Comparison of ENCODE assay signal across 20 mouse cellular contexts in genomic region chr2:137422656-137423055, GRCm38 (mm10).
A peak's percentile ranks its signal among the peaks of the same experiment; 100 is the strongest.
DNase-seq lines count a peak whose midpoint lies in the region; ATAC-seq and TF ChIP-seq lines count a peak whose summit lies in the region.
"Had no signal": no experiment of that assay in that cellular context is flagged by ENCODE, and none has a peak within 500 bp of the region (broad histone marks: within the 10 kb centered on the region; RNA-seq: fewer than 3 reads in every experiment).

No protein-coding gene starts in this region.

- TF ChIP-seq CTCF in lung, adult 2 months (IDR thresholded peaks at IDR 0.05; ENCODE audit: insufficient read depth, low read length): no peak

- 73% methylated on average over 3 of the region's 3 CpGs for WGBS in kidney, embryonic 16.5 days
- 33% methylated on average over 3 of the region's 3 CpGs for WGBS in heart, embryonic 16.5 days
- 59% methylated on average over 3 of the region's 3 CpGs for WGBS in lung, adult 2 months

- intact Hi-C loops in heart, postnatal 25 days (cut with DNase I): loop anchor here (10.0 kb wide), 1 partner anchor 242 kb away; no protein-coding TSS in a partner anchor

- no peak for ATAC-seq in kidney, embryonic 16.5 days (ENCODE audit: low FRiP score, low TSS enrichment)
- ATAC-seq in heart, embryonic 16.5 days (replicated peaks; ENCODE audit: extremely low read depth, insufficient read depth, low FRiP score): peak; percentile 76
- ATAC-seq: forebrain, embryonic 15.5 days had no signal

- H3K9me3 ChIP-seq in kidney, embryonic 16.5 days (ENCODE audit: low read length): no peaks in the 10 kb centered on the region
- no peaks in the 10 kb centered on the region for H3K9me3 ChIP-seq in heart, embryonic 16.5 days (replicated peaks; ENCODE audit: control insufficient read depth, low read length)
- H3K9me3 ChIP-seq: embryonic facial prominence, embryonic 12.5 days; forebrain, embryonic 15.5 days; limb, embryonic 12.5 days; midbrain, embryonic 12.5 days had no signal

- peaks cover 5% of the 10 kb centered on the region; the same call in 1 of the 2 replicates for H3K4me1 ChIP-seq in kidney, embryonic 16.5 days (ENCODE audit: insufficient read depth, low read length)
- peaks cover 4% of the 10 kb centered on the region; the same call in 1 of the 2 replicates for H3K4me1 ChIP-seq in heart, embryonic 16.5 days (ENCODE audit: control insufficient read depth, insufficient read depth, low read length)
- no peaks in the 10 kb centered on the region; the same call in 1 of the 2 replicates for H3K4me1 ChIP-seq in lung, adult 2 months (ENCODE audit: control insufficient read depth, insufficient read depth, low read length)
- H3K4me1 ChIP-seq: embryonic facial prominence, embryonic 12.5 days; forebrain, embryonic 15.5 days; limb, embryonic 12.5 days had no signal

- no peaks in the 10 kb centered on the region for H3K36me3 ChIP-seq in kidney, embryonic 16.5 days (ENCODE audit: insufficient read depth, low read length)
- no peaks in the 10 kb centered on the region for H3K36me3 ChIP-seq in heart, embryonic 16.5 days (ENCODE audit: control insufficient read depth, insufficient read depth)
- H3K36me3 ChIP-seq: embryonic facial prominence, embryonic 12.5 days; forebrain, embryonic 15.5 days; limb, embryonic 12.5 days; midbrain, embryonic 12.5 days had no signal

- no peak overlapping the region for H3K27ac ChIP-seq in kidney, embryonic 16.5 days (ENCODE audit: low read length)
- H3K27ac ChIP-seq in heart, embryonic 16.5 days (ENCODE audit: low read length): no peak overlapping the region
- H3K27ac ChIP-seq: embryonic facial prominence, embryonic 12.5 days; forebrain, embryonic 15.5 days; heart, adult 2 months; kidney, postnatal 0 days; limb, embryonic 12.5 days; liver, embryonic 14.5 days; macrophage; midbrain, embryonic 12.5 days had no signal

- no peak overlapping the region for H3K4me3 ChIP-seq in kidney, embryonic 16.5 days (ENCODE audit: low read length)
- no peak overlapping the region for H3K4me3 ChIP-seq in heart, embryonic 16.5 days (ENCODE audit: low read length)
- H3K4me3 ChIP-seq in lung, adult 2 months (replicated peaks; ENCODE audit: extremely low read depth, low read depth, low read length): no peak overlapping the region
- H3K4me3 ChIP-seq: embryonic facial prominence, embryonic 12.5 days; erythroblast, embryonic 14.5 days; forebrain, embryonic 15.5 days; heart, adult 2 months; limb, embryonic 12.5 days; midbrain, embryonic 12.5 days had no signal

- no peak overlapping the region for H3K4me2 ChIP-seq in kidney, embryonic 16.5 days (replicated peaks; ENCODE audit: low read depth, low read length)
- H3K4me2 ChIP-seq in heart, embryonic 16.5 days (ENCODE audit: low read depth, low read length): no peak overlapping the region
- H3K4me2 ChIP-seq: embryonic facial prominence, embryonic 12.5 days; forebrain, embryonic 15.5 days; limb, embryonic 12.5 days; midbrain, embryonic 12.5 days had no signal

- no peaks in the 10 kb centered on the region for H3K27me3 ChIP-seq in kidney, embryonic 16.5 days (ENCODE audit: insufficient read depth, low read length)
- H3K27me3 ChIP-seq in heart, embryonic 16.5 days (ENCODE audit: control insufficient read depth, insufficient read depth, low read length): no peaks in the 10 kb centered on the region
- H3K27me3 ChIP-seq: embryonic facial prominence, embryonic 12.5 days; forebrain, embryonic 15.5 days; limb, embryonic 12.5 days; midbrain, embryonic 12.5 days had no signal

- TF ChIP-seq POLR2A in lung, adult 2 months (IDR thresholded peaks at IDR 0.05; ENCODE audit: borderline replicate concordance, extremely low read depth, low read depth, low read length): no peak

- DNase-seq in heart, adult 18-20 months: peak; percentile 40 to 58
- no peak for DNase-seq in heart, postnatal 25 days (ENCODE audit: low spot score)
- DNase-seq in kidney, postnatal 36 days: peak; percentile 6 to 37
- DNase-seq in heart, adult 9 months (ENCODE audit: low spot score in 2 of 2): peak; percentile 28 to 60
- no peak for DNase-seq in lung, adult 2 months
- DNase-seq: adrenal gland, postnatal 10 days; cerebellum, adult 9-11 months; right cerebral cortex, postnatal 4 days; thymus, adult 2 months had no signal

- no peak overlapping the region for H3K9ac ChIP-seq in kidney, embryonic 16.5 days (replicated peaks; ENCODE audit: low read length)
- H3K9ac ChIP-seq in heart, embryonic 16.5 days (ENCODE audit: low read length): no peak overlapping the region
- H3K9ac ChIP-seq: embryonic facial prominence, embryonic 12.5 days; forebrain, embryonic 15.5 days; limb, embryonic 12.5 days; liver, embryonic 14.5 days; midbrain, embryonic 12.5 days had no signal

Comparison
In these comparisons a context has a peak if more than half of its experiments do, and no peak if none do; other contexts are left out.
1. DNase-seq: peak in heart, adult 18-20 months (2 of 2), kidney, postnatal 36 days (2 of 2) and heart, adult 9 months (2 of 2); none in heart, postnatal 25 days (single experiment) and lung, adult 2 months (single experiment).